Mouse (Mus musculus) hindbrain, embryonic 11.5 days (tissue): Measurements from ENCODE around the gene Nrbf2. TPM values are rescaled to one million over a fixed set of nuclear protein-coding genes. Genes with fewer than 3 reads are reported as not detected.

Experiments used
- ATAC-seq: fragments of 200-750 bp; cut with Nextera tagmentation; 2 replicates; pipeline ENCODE4 v1.8.0; 2017; ENCODE audit warnings: mild to moderate bottlenecking, moderate TSS enrichment, moderate library complexity; ENCODE audit not compliant: low FRiP score
- DNase-seq: peaks from one replicate; pipeline ENCODE4 v3.0.0-alpha.2; 2015; ENCODE audit warnings: low spot score
- H3K27ac ChIP-seq: fragments of 300-500 bp; sonication (generic); 2 replicates; pipeline ENCODE4 v1.5.1; 2014; ENCODE audit warnings: mild to moderate bottlenecking, low read depth, low read length
- H3K27me3 ChIP-seq: fragments of 300-500 bp; sonication (generic); 2 replicates; pipeline ENCODE4 v1.6.1; 2014; ENCODE audit warnings: mild to moderate bottlenecking, low read length, moderate library complexity, mixed read lengths; ENCODE audit not compliant: control insufficient read depth, insufficient read depth
- H3K36me3 ChIP-seq: fragments of 300-500 bp; sonication (generic); 2 replicates; pipeline ENCODE4 v1.6.1; 2014; ENCODE audit warnings: mild to moderate bottlenecking, low read length, moderate library complexity, mixed read lengths; ENCODE audit not compliant: control insufficient read depth, insufficient read depth
- H3K4me1 ChIP-seq: fragments of 300-500 bp; sonication (generic); replicated peaks from 2 replicates; pipeline ENCODE4 v1.6.1; 2014; ENCODE audit warnings: low read length, mixed read lengths; ENCODE audit not compliant: control insufficient read depth, insufficient read depth
- H3K4me2 ChIP-seq: fragments of 300-500 bp; sonication (generic); replicated peaks from 2 replicates; pipeline ENCODE4 v1.6.1; 2014; ENCODE audit warnings: mild to moderate bottlenecking, low read depth, low read length
- H3K4me3 ChIP-seq: fragments of 300-500 bp; sonication (generic); 2 replicates; pipeline ENCODE4 v1.5.1; 2014; ENCODE audit warnings: low read depth, low read length
- H3K9ac ChIP-seq: fragments of 300-500 bp; sonication (generic); 2 replicates; pipeline ENCODE4 v1.6.1; 2014; ENCODE audit warnings: low read depth, low read length
- H3K9me3 ChIP-seq: fragments of 300-500 bp; sonication (generic); 2 replicates; pipeline ENCODE4 v1.6.1; 2016; ENCODE audit warnings: low read length; ENCODE audit not compliant: control insufficient read depth
- WGBS: fragments of 180-500 bp; shearing (Covaris S2); extraction: QIAGEN DNeasy Blood & Tissue Kit; methylation state at CpG from one replicate; pipeline ENCODE4 v1.1.7; 2014; 5-methylcytosine and 5-hydroxymethylcytosine counted together
- polyA plus RNA-seq: library from polyadenylated mRNA; unstranded; fragments of >200 nt; fragmentation: Nextera tagmentation; extraction: Ambion mirVana; gene quantifications from 2 replicates; pipeline ENCODE4 v1.2.1, GENCODE M21; 2014

Gene Nrbf2
- polyA plus RNA-seq, 1 experiment from 2014 or later = 49.5 TPM

DNA sequence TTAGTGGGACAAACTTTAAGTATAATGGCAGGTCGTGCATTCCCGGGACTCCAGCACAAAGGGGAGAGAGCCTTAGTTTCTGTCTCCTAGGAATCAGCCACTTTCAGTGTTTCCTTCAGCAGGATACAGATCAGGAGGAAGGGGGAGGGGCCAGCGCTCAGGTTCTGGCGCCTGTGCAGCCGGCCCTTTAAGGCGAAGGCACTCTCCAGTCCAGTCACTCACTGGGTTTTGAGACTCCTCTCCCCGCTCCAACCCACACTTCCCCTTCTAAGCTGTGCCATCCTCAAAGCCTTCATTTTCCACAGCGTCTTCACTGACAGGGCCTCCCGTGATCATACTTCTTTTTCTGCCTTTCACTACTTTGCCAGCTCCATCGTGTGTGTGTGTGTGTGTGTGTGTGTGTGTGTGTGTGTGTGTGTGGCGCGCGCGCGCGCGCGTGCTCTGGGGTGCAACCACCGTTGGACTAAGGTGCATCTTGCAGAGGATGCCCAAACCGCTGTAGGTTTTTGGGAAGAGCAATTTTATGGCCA lies 32.9 kb upstream of the Nrbf2 start:
- peak overlapping the region; percentile 37 for H3K4me2 ChIP-seq
- no peak overlapping the region for H3K9ac ChIP-seq
- 1% methylated on average over 20 of the region's 20 CpGs for WGBS
- H3K9me3 ChIP-seq = no peaks in the 10 kb centered on the region
- ATAC-seq (no peak), DNase-seq (peak; percentile 62)
- no peaks in the 10 kb centered on the region for H3K36me3 ChIP-seq
- H3K27me3 ChIP-seq = peaks cover 10% of the 10 kb centered on the region
- peak overlapping the region; percentile 16; the same call in 1 of the 2 replicates for H3K4me3 ChIP-seq
- H3K27ac ChIP-seq = no peak overlapping the region
- no peaks in the 10 kb centered on the region for H3K4me1 ChIP-seq

DNA sequence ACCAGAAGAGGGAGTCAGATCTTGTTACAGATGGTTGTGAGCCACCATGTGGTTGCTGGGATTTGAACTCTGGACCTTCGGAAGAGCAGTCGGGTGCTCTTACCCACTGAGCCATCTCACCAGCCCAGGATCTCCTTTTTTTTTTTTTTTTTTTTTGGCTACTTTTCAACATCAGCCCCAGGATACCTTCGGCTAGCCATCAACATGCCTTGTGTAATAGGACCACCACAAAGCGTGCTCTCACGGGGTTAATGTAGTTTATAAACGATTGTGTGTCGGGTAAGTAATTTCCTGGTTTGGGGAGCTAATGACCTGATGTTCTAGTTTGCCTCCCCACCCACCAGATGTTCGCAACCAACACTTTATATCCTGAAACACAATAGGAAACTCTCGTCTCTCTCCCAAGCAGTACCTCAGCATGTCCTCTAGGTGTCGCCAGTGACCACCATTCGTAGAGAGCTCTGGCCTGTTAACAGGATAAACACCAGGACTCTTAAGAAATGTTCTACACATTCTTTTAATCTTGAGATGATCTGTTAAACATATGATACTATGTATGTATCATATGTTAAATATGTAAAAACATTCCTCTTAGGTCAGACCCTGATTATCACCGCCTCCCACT lies 29.8 kb upstream of the Nrbf2 start:
- H3K4me3 ChIP-seq = no peak overlapping the region
- no peak overlapping the region for H3K9ac ChIP-seq
- no peaks in the 10 kb centered on the region for H3K4me1 ChIP-seq
- H3K36me3 ChIP-seq = no peaks in the 10 kb centered on the region
- peak; percentile 53 for ATAC-seq
- no peak overlapping the region for H3K4me2 ChIP-seq
- 21% methylated on average over 12 of the region's 12 CpGs for WGBS
- DNase-seq = peak; percentile 82
- H3K9me3 ChIP-seq = no peaks in the 10 kb centered on the region
- peaks cover 10% of the 10 kb centered on the region for H3K27me3 ChIP-seq
- no peak overlapping the region for H3K27ac ChIP-seq

DNA sequence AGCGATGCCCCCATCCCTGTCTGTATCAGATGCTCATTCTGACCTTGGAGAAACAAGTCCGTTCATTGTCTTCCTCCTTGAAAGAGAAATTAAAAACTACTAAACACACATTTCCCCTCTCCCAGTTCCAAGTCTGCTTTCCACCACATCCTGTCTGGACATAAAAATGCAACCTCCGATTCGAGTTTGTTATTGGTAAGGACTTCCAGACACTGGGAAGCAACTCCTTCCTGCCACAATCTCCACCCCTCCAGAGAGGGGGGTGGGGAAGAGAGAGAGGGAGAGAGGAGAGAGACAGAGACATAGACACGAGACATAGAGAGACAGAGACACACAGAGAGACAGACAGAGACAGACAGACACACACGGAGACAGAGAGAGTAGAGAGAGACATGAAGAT lies 27.4 kb upstream of the Nrbf2 start:
- Histone ChIP-seq H3K36me3 (no peaks in the 10 kb centered on the region), H3K9me3 (no peaks in the 10 kb centered on the region), H3K9ac (no peak overlapping the region), H3K4me3 (no peak overlapping the region), H3K27me3 (no peaks in the 10 kb centered on the region), H3K4me1 (no peaks in the 10 kb centered on the region), H3K27ac (no peak overlapping the region), H3K4me2 (no peak overlapping the region)
- no peak for DNase-seq
- WGBS = 77% methylated on average over 6 of the region's 6 CpGs
- no peak for ATAC-seq

DNA sequence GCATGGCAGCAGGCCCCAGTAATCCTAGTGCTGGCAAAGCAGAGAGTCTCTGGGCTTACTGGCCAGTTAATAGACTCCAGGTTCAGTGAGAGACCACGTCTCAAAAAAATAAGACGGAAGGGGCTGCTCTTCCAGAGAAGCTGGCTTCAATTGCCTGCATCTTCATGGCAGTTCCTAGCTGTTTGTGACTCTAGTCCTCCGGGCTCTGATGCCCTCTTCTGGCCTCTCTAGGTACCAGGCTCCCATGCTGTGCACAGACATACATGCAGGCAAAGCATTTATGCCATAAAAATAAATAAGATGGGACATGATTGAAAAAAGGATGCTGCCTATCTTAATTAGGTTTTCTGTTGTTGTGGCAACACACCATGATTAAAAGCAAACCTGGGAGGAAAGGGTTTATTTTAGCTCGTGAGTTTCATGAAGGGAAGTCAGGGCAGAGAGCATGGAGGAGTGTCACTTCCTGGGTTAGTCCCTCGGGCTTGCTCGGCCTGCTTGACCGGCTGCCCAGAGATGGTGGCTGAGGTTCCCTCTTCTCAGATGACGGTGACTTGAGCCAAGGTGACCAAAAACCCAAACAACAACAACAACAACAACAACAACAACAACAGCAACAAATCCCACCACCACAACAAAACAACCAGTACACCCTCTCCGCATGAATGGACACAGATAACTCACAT lies 26.3 kb upstream of the Nrbf2 start:
- Histone ChIP-seq H3K4me1 (no peaks in the 10 kb centered on the region), H3K4me2 (no peak overlapping the region), H3K27ac (no peak overlapping the region), H3K27me3 (no peaks in the 10 kb centered on the region), H3K9me3 (no peaks in the 10 kb centered on the region), H3K4me3 (no peak overlapping the region), H3K9ac (no peak overlapping the region), H3K36me3 (no peaks in the 10 kb centered on the region)
- DNase-seq = peak; percentile 69
- peak; percentile 52; the same call in 1 of the 2 replicates for ATAC-seq
- WGBS = 37% methylated on average over 9 of the region's 9 CpGs

DNA sequence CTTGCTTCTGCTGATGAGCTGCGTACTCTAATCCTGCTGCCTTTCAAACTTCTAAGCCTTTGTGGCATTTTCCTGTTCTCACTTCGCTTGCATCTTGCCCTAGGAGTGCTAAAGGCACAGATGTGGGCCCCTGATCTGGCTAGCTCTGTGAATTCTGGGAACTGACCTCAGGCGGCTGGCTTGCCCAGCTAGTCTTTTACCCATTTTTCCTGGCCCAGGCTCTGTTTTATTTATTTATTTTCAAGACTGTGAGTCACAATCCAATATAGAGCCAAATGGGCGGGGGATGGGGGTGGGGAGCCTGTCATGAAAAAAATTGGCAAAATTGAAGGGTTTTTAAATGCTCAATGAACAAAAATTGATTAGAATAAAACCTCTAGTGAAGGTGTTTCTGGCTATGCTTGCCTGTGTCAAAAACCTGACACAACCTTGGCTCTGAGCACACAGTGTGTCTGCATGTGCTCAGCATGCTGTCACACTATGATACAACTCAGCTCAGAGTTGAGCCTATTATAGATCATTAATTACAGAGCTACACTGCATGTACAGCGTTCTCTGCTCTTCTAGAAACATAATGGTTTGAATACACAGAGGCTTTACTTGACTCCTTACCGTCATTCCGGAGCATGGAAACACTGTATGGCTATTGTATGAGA lies 24.5 kb upstream of the Nrbf2 start:
- 90% methylated on average over 7 of the region's 7 CpGs for WGBS

DNA sequence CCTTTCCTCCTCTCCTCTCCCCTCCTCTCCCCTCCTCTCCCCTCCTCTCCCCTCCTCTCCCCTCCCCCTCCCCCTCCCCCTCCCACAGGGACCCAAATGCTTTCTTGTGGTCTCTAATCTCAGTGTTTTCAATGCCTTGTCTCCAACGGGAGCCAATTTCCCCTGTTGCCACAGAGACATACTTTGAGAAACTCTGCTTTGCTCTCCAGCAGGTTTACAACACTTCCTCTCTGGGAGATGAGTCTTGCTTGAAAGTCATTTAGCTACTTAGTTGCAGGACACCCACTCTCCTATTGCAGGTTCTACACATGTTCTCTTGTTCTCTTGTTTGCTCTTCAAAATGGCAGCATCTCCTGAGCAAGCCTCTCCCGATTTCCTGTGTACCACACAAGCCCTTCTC lies 17.2 kb upstream of the Nrbf2 start:
- Histone ChIP-seq H3K9ac (no peak overlapping the region), H3K4me2 (no peak overlapping the region), H3K9me3 (no peaks in the 10 kb centered on the region), H3K4me1 (no peaks in the 10 kb centered on the region), H3K27ac (no peak overlapping the region), H3K27me3 (no peaks in the 10 kb centered on the region), H3K36me3 (no peaks in the 10 kb centered on the region), H3K4me3 (no peak overlapping the region)
- DNase-seq (no peak), ATAC-seq (no peak)
- 88% methylated on average over 1 of the region's 2 CpGs for WGBS

More for the DNA sequence above, 24.5 kb upstream of the Nrbf2 start:
- H3K4me1 ChIP-seq = no peaks in the 10 kb centered on the region
- H3K27me3 ChIP-seq = no peaks in the 10 kb centered on the region
- no peaks in the 10 kb centered on the region for H3K36me3 ChIP-seq
- H3K4me3 ChIP-seq = no peak overlapping the region
- no peak overlapping the region for H3K27ac ChIP-seq
- H3K9ac ChIP-seq = no peak overlapping the region
- ATAC-seq = no peak
- H3K9me3 ChIP-seq = no peaks in the 10 kb centered on the region
- no peak for DNase-seq
- no peak overlapping the region for H3K4me2 ChIP-seq

DNA sequence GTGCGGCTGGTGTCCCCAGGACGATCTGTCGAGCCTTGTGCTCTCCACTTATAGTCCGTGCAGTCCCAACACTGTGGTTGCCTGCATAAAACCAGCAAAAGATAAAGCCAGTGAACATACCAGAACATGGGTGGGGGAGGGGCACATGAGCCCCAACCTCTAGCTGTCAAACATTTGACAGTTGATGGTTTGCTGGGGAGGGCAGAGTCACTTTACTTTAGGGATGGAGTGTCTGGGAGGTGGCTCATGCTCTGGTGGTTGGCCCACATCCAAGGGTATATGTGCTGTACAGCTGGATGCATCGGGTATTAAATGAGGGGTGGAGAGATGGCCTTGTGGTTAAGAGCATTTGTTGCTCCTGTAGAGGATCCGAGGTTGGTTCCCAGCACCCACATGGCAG lies 15.9 kb upstream of the Nrbf2 start:
- Histone ChIP-seq H3K27me3 (no peaks in the 10 kb centered on the region), H3K9ac (no peak overlapping the region), H3K9me3 (no peaks in the 10 kb centered on the region), H3K4me2 (no peak overlapping the region), H3K36me3 (no peaks in the 10 kb centered on the region), H3K4me3 (no peak overlapping the region), H3K4me1 (no peaks in the 10 kb centered on the region), H3K27ac (no peak overlapping the region)
- 90% methylated on average over 6 of the region's 6 CpGs for WGBS
- ATAC-seq (no peak), DNase-seq (no peak)

DNA sequence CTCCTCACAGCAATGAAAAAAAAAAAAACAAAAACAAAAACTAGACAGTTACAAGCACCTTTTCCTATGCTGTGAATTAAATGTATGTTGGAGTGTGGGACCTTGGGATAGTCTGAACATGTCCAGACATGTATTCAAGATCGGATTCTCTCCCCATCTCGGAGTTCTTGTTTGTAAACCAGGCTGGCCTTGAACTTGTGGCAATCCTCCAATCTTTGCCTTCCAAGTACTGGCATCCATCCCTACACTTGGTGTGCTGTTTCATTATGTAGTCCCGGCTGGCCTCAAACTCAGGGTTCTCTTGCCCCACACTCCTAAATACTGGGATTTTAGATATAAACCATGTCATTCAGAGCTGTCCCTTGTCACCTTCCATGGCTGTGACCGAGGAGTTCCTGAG lies 14.2 kb upstream of the Nrbf2 start:
- Histone ChIP-seq H3K4me2 (no peak overlapping the region), H3K36me3 (no peaks in the 10 kb centered on the region), H3K27me3 (no peaks in the 10 kb centered on the region), H3K4me3 (no peak overlapping the region), H3K9me3 (no peaks in the 10 kb centered on the region), H3K27ac (no peak overlapping the region), H3K4me1 (no peaks in the 10 kb centered on the region), H3K9ac (no peak overlapping the region)
- WGBS = 88% methylated on average over 4 of the region's 4 CpGs
- DNase-seq (no peak), ATAC-seq (no peak)
